Mouse (Mus musculus) left cerebral cortex, adult 11 months (tissue): ENCODE results near the gene Il4.
A peak's percentile ranks its signal among the peaks of the same experiment; 100 is the strongest.

ENCODE experiments used
- DNase-seq: peaks from one replicate; pipeline ENCODE4 v3.0.0; 2022; ENCODE audit warnings: low spot score

The Il4 gene

DNA sequence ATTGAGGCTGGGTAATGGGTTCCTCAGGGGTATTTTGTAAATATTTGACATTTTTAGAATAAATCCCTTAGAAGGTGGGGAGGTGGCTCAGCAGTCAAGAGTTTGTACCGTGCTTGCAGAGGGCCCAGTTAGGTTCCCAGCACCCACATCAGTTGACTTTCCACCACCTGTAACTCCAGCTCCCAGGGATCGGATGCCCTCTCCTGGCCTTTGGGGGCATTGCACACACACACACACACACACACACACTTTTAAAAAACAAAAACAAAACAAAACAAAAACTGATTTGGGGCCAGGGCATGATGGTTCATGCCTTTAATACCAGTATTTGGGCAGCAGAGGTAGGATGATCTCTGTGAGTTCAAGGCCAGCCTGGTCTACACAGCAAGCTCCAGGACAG is 5.7 kb upstream of the Il4 start:
- no peak for DNase-seq

DNA sequence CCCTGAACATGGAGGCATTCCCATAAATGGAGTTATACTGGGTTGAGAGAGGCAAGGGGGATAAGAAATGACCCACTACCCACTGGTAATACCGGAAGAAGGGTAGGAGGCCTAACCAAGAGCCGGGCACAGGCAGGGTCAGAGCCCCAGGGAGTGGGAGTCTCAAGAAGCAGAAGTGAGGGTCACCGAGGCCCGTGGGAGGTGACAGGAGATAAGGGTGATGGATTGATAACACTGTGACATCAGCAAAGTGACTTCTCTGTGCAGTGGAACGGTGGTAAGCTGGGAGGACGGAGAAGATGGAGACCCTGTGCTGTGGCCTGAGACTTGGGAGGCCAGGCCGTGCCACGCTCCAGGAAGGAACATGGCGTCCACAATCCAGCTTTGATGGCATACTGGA is 5.1 kb upstream of the Il4 start:
- DNase-seq, result no peak

DNA sequence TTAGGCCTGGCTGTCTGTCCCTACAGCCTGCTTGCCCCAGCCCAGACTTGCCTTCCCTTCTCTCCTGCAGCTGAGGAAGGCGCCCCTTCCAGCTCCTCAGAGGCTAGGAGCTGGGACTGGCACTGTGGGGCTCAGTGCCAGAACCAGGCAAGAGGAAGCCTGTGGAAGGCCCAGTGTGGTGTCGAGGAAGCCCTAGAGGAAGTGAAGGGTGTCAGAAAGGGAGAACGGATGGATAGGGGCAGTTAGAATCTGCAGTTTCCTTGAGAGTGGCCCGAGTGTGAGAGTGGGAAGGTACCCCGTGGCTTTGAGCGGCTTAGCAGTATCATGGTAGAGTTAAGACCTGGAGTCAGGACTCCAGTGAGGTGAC is 4.0 kb upstream of the Il4 start:
- DNase-seq, result no peak

DNA sequence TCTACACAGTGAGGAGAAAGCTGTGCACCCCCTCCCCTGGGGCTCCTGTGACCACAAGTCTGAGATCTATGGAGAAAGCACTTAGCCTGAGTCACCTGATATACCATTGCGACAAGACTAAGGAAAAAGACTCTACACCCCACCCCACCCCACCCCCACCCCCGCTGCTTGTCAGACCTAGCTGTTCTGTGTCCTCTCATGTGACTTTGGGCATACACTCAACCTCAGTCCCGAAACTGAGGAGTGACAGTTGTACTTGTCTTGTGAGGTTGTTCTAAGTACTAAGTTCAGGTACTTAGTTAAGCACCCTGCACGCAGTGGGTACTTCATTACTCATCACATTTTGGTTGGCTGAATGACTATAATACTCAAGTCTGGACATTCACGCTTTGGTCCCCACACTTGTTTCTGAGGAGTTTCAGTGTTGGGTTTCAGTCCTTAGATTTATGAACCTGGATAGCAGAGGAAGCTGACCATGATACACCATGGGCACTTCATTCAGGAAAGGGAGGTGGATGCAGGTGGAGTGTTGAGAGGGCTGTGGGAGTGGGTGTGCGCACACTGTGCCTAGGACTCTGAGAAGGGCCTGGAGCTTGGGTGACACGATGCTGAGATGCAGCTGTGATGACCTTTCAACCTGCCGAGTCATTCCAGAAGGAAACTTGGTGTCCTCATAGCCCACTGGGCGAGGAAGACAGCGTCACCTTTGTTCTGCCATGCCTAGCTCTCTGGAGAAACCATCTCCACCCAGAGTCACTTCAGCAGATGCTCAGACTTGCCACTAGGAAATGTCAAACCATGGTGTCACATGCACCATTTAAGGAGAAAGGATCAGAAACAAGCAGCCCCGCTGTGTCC is 3.3 kb upstream of the Il4 start:
- no peak for DNase-seq

DNA sequence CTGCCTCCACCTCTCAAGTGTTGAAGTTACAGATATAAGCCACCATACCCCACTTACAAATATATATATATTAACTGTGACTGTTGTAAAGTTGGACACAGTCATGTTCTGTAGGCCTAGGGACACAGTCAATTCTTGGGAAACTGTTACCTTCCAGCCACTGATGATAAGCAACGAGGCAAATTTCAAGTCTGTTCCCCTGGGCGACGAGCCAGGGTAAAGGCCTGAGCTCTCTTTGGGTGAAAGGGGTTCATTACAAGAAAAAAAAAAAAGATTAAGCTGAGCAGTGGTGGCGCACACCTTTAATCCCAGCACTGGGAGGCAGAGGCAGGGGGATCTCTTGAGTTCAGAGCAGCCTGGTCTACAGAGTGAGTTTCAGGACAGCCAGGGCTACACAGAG is 1.6 kb upstream of the Il4 start:
- no peak for DNase-seq

DNA sequence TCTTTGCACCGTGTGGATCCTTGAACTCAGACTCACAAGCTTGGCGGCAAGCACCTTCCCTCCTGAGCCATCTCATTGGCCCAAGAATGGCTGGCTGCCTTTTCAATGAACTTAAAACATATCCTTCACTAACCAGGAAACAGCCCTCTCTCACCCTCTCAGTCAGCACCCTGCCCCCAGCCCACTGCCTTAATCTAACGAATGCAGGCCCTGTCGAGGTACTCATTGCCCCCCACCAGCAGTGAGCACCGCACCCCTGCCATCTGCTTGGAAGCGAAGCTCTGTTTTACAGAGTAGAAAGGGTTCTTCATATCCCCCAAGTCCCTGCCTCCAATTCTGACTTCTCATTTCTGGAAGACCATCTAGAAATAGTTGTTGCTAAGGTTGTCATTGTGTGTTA is 959 bp upstream of the Il4 start:
- no peak for DNase-seq

DNA sequence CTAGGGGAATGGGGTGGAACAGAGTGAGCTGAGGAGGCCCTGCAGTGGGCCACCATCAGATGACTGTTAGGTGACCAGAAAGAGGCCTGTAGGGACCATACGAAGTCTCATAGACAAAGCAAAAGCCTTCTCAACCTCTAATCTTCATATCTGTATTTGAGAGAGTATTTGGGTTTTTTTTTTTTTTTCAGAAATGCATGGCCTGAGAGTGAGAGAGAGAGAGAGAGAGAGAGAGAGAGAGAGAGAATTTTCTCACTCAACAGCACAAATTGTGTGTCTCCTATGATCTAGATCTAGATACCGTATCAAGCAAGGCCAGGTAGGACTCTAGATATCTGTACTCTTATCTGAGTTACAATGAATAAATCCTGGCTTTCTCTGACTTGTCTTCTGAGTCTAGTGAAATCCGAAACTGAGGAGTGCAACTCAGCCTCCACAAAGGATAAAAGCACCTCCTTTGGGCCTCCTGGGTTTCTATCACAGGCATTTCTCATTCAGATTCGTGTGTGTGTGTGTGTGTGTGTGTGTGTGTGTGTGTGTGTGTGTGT is 833 bp downstream of the Il4 start:
- DNase-seq, result no peak

DNA sequence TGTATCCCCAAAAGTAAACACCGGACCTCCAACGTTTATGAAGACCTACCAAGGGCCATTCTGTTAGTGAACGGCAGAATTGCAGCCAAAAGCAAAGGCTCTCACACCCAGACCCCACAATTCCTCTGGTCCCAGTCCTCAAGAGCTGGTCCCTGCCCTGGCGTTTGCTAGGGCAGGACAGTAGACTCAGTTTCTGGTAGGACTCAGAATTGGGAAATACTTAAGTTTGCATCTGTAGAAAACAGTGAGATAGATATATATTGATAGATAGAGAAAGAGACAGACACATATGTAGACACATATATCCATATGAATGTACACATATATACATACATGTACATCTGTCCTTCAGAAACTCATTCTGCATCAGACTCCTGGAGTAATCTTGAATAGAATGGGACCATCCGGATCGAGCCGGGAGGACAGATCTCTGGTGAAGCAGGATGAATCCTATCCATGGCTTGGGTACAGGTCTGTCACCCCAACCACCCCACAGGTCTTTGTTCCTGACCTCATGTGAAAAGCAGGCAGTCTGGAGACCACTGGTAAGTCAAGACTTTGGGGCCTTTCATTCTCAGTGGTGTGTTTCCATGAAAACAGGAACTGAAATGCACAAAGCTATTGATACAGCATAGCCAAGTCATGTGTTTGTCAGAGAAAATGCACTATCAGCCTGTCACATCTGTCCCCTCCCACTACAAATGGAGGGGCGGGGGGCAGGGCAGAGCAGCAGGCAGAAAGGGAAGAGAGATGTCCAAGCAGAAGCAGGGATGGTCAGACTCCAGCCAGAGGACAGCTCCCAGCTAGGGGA is 1.5 kb downstream of the Il4 start:
- no peak for DNase-seq

DNA sequence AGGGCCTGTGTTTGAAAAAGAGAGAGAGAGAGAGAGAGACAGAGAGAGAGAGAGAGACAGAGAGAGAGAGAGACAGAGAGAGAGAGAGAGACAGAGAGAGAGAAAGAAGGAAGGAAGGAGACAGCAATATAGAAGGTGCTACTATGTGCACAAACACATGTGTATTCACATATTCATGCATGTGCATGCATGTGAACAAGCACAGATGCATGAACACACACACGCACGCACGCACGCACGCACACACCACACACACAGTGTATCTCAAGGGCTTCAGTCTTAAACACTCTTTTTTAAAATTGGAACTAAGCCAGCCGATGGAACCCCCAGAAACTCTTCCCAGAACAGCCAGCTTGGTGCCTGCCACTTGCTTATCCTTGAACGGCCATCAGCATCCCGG is 2.9 kb downstream of the Il4 start:
- no peak for DNase-seq

DNA sequence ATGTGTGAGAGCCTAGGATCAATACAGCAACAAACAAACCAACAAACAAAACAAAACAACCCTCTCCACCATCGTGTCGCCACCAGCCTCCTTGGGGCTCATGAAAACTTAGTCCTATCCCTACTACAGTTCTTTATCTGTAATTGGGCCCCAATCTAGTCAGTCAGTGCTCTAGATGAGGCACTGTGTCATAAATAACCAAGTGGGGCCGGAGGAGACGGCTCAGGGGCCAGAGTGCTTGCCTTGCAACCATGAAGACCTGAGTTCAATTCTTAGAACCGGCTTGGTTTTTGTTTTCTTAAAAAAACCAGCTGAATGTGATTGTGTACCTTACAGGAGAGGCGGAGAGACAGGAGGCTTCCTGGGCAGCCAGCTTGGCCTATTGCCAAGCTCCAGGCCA is 3.3 kb downstream of the Il4 start:
- no peak for DNase-seq

DNA sequence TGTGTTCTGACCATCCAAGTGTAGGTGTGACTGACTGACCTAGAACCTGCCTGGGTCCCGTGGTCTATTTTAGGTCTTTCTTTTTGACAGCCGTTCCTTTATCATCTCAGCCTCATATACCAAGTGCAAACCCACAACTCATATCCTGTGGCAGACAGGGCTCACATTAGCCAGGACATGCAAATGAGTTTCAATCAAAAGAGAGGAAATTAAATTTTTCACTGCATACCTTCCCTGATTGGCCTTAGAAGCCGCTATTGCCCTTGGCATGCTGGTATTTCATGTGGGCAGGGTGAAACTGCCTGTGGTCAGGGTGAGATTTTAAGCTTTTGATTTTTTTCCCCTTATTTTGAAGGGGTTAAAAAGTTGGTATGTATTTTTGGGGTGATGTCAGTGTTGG is 8.8 kb downstream of the Il4 start:
- DNase-seq, result no peak

DNA sequence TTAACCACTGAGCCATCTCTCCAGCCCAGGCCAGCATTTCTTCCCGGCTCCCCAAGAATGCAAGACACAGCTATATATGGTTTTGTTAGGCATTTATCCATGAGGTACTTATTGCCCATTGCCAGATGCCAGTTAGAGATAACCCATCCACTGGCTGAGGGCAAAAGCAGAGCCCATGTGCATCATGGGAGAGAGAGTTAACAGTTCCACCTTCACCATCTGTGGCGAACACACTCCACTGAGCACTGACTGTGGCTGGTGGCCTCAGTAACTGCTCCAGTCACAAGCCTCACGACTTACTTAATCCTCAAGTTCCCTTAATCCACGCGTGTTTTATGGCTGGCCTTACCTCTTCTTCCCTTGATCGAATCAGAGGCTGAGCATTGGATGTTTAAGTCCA is 9.2 kb downstream of the Il4 start:
- no peak for DNase-seq

DNA sequence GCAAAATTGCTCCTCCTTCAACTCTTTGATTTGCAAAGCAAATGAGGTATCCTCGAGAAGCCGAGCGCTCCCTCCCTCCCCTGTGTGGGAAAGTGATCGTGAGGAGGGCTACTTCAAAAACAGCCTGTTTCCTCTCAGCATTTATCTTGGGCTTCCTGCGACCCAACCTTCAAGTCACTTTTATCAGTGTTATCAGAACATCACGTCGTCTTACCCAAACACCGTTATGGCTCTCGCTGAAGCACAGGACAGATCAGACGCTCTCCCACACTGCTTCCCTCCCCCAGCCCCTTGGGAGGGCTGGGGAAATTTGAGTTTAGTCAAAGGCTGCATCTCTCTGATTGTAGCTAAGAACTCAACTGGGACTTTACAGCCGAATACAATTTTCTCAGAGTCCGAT is 12.9 kb downstream of the Il4 start:
- DNase-seq, result no peak

DNA sequence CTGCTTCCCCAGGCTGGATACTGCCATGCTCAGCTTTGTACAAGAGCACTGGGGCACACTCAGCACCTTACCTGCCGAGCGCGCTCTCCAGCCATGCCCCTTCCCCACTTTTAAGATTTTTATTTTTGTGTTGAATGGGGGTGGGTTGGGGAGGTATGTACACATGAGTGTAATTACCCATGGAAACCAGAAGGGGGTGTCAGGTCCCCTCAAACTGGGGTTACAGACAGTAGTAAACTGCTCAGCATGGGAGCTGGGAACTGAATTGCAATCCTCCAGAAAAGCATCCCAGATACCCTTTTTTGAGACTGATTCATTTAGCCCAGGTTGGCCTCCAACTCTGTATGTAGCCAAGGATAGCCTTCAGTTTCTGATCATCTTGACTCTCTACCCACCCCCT is 13.5 kb downstream of the Il4 start:
- no peak for DNase-seq

DNA sequence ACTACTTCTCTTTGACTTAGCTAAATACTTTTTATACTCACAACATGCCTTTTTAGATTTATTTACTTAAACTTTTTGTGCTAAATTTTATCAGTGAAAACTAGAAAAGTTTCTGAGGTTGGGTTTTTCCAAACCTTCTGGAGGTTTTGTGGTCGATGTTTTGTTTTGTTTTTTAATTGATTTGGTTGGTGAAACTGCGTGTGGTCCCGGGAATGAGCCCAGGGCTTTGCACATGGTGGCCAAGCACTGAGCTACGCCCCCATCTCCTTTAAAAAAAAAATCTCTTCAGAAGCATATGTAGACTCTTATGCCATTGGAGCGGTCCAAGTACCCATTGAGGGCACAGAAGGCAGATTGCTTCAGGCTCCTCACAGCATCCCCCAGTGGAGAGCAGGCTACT is 27.4 kb downstream of the Il4 start:
- DNase-seq, result no peak

DNA sequence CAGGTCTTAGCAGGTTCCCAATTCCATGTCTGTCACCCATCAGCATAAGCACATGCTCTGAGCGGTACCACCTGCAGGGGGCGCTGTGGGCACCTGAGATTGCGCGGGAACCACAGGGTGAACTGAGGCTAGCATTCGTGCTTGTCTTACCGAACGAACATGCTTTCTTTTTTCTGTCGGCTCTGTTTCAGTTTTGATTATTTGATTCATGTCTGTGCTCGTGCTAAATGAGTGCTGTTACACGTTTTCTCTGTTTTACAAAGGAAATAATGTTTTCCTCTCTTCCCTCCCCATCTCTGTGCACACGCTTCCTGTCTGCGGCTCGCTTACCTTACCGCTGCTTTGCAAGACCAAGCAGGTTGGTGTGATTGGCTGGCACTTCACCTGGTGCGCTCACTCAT is 28.1 kb downstream of the Il4 start:
- no peak for DNase-seq

DNA sequence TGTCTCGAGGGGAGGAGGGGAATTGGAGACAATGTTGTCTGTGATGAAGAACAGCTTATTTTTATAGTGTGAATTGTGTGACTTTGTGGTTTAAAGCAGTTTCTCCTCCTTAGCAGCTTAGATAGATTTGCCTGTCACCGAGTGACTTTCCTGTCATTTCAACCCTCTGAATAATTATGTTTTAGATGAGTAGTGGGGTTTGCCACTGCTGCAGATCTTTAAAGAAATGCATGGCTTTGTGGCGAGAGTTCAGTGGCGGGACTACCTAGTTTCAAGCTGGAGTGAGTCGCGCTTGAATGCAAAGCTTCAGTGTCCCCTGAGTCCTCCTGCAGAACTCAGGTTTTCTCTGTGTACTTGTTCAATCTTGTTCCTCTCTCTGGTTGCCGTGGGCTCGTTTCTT is 30.2 kb downstream of the Il4 start:
- no peak for DNase-seq

DNA sequence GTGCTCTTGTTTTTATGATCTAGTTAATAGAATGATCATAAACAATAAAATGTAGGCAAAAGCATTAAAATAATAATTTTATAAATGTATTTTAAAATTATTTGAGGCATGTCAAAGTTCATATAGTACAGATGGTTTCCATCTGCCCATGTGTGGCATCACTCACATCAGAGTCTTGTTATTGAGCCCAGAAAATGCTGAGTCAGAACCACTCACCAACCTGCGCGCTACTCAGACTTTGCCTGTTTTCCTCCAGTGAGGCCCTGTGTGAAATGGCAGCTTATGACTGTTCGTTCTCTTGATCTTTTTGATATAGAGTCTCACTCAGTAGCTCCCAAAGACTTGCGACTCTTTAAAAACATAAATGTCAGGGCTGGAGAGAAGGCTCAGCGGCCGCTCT is 33.0 kb downstream of the Il4 start:
- no peak for DNase-seq

DNA sequence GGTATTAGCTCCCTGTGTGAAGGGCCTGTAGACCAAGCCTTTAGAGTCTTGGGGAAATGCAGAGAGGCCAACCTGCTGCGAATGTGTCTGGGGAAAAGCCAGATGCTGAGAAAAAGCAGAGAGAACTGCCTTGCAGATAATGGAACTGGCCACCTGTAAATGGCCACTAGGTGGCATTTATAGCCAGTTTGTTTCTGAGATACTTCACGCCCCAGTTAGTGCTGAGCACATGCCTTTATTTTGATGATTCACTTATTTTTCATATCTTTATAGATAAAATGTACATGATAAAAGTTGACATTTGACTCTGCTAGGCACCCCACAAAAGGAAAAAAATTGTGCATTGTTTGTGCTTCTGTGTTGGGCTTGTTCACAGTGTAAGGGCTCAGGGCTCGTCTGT is 33.6 kb downstream of the Il4 start:
- DNase-seq, result no peak

DNA sequence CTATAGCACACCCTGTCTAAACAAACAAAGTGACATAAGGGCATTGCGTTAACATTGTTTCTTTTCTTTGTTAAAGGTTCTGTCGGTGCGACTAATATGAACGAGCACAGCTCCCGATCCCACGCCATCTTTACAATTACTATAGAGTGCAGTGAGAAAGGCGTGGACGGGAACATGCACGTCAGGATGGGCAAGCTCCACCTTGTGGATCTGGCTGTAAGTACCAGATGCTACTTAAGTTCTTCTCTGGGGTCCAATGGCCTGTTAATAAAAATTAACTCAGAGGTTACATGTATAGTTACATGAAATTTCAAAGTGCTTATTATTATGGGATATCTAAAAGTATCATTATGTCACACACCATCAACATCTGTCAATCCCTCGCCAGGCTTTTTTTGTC is 35.3 kb downstream of the Il4 start:
- DNase-seq, result no peak

DNA sequence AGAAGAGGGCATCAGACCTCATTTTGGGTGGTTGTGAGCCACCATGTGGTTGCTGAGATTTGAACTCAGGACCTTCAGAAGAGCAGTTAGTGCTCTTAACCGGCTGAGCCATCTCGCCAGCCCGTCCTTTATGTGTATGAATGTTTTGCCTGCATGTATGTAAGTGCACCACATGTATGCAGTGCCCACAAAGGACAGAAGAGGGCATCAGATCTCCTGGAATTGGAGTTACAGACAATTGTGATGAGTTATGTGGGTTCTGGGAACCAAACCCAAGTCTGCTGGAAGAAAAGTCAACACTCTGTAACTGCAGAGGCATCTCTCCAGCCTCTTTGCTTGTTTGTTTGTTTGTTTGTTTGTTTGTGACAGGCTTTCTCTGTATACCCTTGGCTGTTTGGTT is 37.9 kb downstream of the Il4 start:
- no peak for DNase-seq

DNA sequence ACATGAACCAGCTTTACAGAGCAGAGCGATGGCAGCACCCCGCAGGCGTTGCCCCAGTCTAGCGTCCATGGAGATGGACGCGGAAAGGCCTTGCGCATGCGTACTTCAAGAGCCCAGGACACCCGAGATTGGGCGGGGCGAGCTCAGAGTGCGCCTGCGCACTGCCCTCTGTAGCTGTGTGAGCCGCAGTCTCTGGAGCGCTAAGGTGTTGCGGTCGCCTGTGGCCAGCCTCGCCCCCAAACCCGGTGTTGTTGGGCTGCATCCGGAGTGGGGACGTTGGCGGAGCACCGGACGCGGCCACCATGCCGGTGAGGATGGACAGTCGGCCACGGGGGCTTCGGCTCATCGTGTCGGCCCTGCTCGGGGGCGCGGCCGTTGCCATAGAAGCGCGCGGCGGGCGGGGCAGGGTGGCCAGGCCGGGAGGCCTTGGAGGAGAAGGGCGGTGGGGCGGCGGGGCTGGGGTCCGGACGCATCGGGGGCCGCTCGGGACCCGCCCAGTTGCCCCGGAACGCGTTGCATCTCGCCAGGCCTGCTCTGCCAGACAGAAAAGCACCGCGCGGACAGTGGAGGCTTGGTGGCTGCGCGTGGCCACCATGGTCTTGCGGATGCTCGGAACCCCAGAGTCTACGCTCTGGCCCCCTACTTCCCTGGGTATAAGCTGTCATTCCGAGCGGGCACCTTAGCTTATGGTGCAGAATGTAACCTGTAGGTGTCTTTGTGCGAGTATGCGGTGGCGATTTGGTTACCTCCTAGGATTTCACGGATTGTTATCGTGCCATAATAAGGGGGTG is 51.0 kb downstream of the Il4 start, which contains the start of gene Kif3a:
Gene Kif3a (plus strand): TSS at position 156 of the 791 bp plus-strand sequence.
- peak; percentile 93 for DNase-seq

DNA sequence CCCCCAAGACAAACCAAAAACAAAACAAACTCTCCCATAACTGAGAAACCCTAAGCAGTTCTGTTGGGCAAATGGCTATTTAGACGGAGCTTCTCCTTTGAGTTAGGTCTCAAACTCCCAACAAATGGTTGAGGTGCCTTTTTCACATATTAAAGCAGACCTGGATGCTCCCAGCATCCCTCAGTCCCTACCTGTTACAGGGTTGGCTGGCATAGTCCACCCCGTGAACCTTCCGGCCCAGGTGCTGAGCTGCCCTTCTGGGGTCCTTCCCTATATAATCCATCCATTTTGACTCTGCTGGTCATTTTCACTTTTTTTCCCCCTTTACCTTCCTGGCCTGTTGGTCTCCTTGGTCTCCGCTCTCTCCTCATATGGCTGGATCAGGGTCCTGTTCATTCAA is 51.8 kb downstream of the Il4 start:
- DNase-seq, result no peak
